Mouse (Mus musculus): ENCODE results near the gene Nanog.
A peak's percentile ranks its signal among the peaks of the same experiment; 100 is the strongest.

- TF ChIP-seq CTCF (conservative IDR thresholded peaks at IDR 0.05; ENCODE audit: low read length), result peak; percentile 78
- no peak for TF ChIP-seq NANOG (IDR thresholded peaks at IDR 0.05; ENCODE audit: borderline replicate concordance, low read length)
- no peak for TF ChIP-seq POU5F1 (IDR thresholded peaks at IDR 0.05; ENCODE audit: borderline replicate concordance, low read length)
Observed at GRCm38 (mm10) chr6:122660601-122661379, 46.5 kb upstream of the Nanog start.
